Mouse (Mus musculus) small intestine, adult 2 months (tissue): ENCODE data around the gene Pdik1l. TPM values are rescaled to one million over a fixed set of nuclear protein-coding genes. Genes with fewer than 3 reads are reported as not detected.
A peak's percentile ranks its signal among the peaks of the same experiment; 100 is the strongest.
"Not testable (repeated sequence)": the region's sequence is repeated elsewhere in the genome, so short reads cannot be mapped to it uniquely, and the experiment has no call there.

Experiments
- H3K27ac ChIP-seq: fragments of 200-500 bp; 2 replicates; pipeline ENCODE4 v1.5.1; 2012; ENCODE audit warnings: low read depth, low read length, control low read depth, inconsistent platforms; ENCODE audit not compliant: insufficient read depth
- H3K27me3 ChIP-seq: fragments of 200-500 bp; 2 replicates; pipeline ENCODE4 v1.6.1; 2012; ENCODE audit warnings: mild to moderate bottlenecking, moderate library complexity, low read length, inconsistent platforms; ENCODE audit not compliant: control insufficient read depth, insufficient read depth
- H3K36me3 ChIP-seq: fragments of 200-500 bp; 2 replicates; pipeline ENCODE4 v1.6.1; 2012; ENCODE audit warnings: mild to moderate bottlenecking, low read length, control low read depth, inconsistent platforms; ENCODE audit not compliant: control insufficient read depth, insufficient read depth
- H3K4me1 ChIP-seq: fragments of 200-500 bp; 2 replicates; pipeline ENCODE4 v1.6.1; 2012; ENCODE audit warnings: low read length, inconsistent platforms, mixed read lengths; ENCODE audit not compliant: control insufficient read depth, insufficient read depth, insufficient read length
- H3K4me3 ChIP-seq: fragments of 200-500 bp; 2 replicates; pipeline ENCODE4 v1.5.1; 2012; ENCODE audit warnings: low read depth, mild to moderate bottlenecking, control low read depth, inconsistent platforms, low read length, moderate library complexity
- CTCF ChIP-seq: fragments of 200-500 bp; IDR thresholded peaks from 2 replicates; pipeline ENCODE4 v1.5.1; 2012; ENCODE audit warnings: low read depth, mild to moderate bottlenecking, control low read depth, inconsistent platforms, low read length, moderate library complexity, mixed read lengths; ENCODE audit not compliant: insufficient replicate concordance, insufficient read length; ENCODE audit errors: extremely low read depth
- POLR2A ChIP-seq: fragments of 200-500 bp; IDR thresholded peaks from 2 replicates; pipeline ENCODE4 v1.6.1; 2012; ENCODE audit warnings: low read depth, mild to moderate bottlenecking, control low read depth, inconsistent platforms, low read length, moderate library complexity
- WGBS: fragments of 180-500 bp; shearing (Covaris S2); methylation state at CpG from one replicate; pipeline ENCODE4 v1.1.7; 2018; 5-methylcytosine and 5-hydroxymethylcytosine counted together
- polyA plus RNA-seq: library from polyadenylated mRNA; depleted of rRNA; stranded (reverse); fragments of >200 nt; gene quantifications from 2 replicates; pipeline ENCODE4 v1.2.3, GENCODE M21; 2012

Pdik1l gene
- polyA plus RNA-seq, 1 experiment = 1.6 TPM

- Histone ChIP-seq H3K4me3 (no peak overlapping the region), H3K4me1 (no peaks in the 10 kb centered on the region), H3K27me3 (no peaks in the 10 kb centered on the region), H3K27ac (no peak overlapping the region), H3K36me3 (peaks cover 9% of the 10 kb centered on the region)
- WGBS = 3% methylated on average over 12 of the region's 13 CpGs
- no peak for TF ChIP-seq CTCF
- TF ChIP-seq POLR2A = no peak
Observed at GRCm38 (mm10) chr4:134272731-134273416, 14.8 kb downstream of the Pdik1l start.

DNA sequence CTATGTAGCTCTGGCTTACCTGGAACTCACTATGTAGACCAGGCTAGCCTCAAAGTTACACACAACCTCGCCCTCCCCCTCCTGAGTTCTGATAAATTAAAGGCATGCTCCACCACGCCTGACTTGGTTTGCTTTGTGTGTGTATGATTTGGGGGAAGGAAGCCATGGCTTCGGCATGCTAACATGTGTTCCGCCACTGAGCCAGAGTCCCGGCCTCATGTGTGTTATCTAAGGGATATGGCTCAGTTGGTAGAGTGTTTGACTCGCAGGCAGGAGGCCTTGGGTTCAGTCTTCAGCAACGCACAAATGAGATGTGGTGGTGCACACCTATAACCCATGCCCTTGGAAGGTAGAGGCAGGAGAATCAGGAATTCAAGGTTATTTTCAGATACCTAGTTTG lies 15.7 kb downstream of the Pdik1l start:
- WGBS = 85% methylated on average over 7 of the region's 7 CpGs
- H3K36me3 ChIP-seq = peaks cover 4% of the 10 kb centered on the region
- no peaks in the 10 kb centered on the region for H3K4me1 ChIP-seq
- TF ChIP-seq POLR2A = no peak
- no peaks in the 10 kb centered on the region for H3K27me3 ChIP-seq
- no peak overlapping the region for H3K27ac ChIP-seq
- H3K4me3 ChIP-seq = no peak overlapping the region

- not testable (repeated sequence) for H3K27me3 ChIP-seq, H3K27ac ChIP-seq, H3K4me1 ChIP-seq, H3K4me3 ChIP-seq, H3K36me3 ChIP-seq
Observed at GRCm38 (mm10) chr4:134269622-134270021, 18.1 kb downstream of the Pdik1l start.

- no peaks in the 10 kb centered on the region for H3K36me3 ChIP-seq
- no peaks in the 10 kb centered on the region for H3K27me3 ChIP-seq
- TF ChIP-seq CTCF = no peak
- TF ChIP-seq POLR2A = no peak
- no peak overlapping the region for H3K27ac ChIP-seq
- WGBS = 83% methylated on average over 19 of the region's 19 CpGs
- no peak overlapping the region for H3K4me3 ChIP-seq
- no peaks in the 10 kb centered on the region for H3K4me1 ChIP-seq
Observed at GRCm38 (mm10) chr4:134268102-134268655, 19.5 kb downstream of the Pdik1l start.

DNA sequence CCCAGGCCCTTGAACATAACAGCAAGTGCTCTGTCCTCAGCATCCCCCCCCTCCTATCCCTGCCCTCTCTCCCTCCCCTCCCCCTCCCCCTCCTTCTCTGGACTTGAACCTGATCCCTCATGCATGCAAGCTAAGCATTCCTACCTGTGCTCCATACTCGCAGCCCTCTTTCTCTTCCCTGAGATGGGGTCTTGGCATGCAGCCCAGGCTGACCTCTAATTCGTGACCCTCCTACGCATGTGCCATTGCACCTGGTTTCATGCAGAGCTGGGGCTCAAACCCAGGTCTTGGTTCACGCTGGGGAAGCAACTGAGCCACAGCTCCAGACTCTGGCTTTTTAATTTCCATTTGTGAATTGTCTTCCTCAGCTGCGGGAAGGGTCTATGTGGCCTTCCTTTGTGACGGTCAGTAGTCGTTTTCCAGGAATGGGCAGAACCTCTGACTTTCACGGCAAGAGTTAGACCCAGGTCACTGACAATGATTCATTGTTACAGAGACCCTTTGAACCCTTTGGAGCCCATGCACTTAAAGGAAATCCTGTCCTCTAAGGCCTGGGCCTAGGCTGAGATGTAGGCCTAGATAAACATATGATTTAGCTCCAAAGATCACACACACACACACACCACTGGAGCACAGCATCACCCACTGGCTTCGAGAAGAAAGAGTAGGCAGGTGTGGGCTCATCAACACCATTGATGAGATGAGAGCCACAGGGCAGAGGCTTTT lies 21.7 kb downstream of the Pdik1l start:
- Histone ChIP-seq H3K4me3 (peak overlapping the region; percentile 29; the same call in 1 of the 2 replicates), H3K36me3 (no peaks in the 10 kb centered on the region), H3K27me3 (no peaks in the 10 kb centered on the region), H3K27ac (no peak overlapping the region), H3K4me1 (no peaks in the 10 kb centered on the region)
- WGBS = 77% methylated on average over 9 of the region's 9 CpGs
- TF ChIP-seq POLR2A (no peak), CTCF (no peak)

DNA sequence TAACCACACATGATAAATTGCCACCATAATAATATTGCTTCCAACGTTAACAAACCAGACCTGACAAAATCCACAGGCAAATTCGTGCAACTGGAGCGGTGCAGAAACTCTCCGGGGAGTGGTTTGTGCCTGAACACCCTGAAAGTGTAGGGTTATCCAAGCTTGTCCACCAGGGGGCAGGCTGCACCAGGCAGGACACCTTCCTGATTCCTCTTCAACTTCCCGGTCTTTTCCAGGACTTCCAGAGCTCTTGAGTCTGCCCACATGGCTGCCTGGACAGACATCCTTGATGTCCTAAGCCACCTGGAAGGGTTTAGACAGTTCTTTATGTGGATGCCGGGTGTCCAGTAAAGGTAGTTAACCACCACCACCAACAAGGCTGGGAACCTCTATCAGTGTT lies 24.5 kb downstream of the Pdik1l start:
- H3K27ac ChIP-seq = no peak overlapping the region
- TF ChIP-seq CTCF (peak; percentile 92), POLR2A (no peak)
- no peaks in the 10 kb centered on the region for H3K36me3 ChIP-seq
- no peaks in the 10 kb centered on the region for H3K4me1 ChIP-seq
- no peak overlapping the region for H3K4me3 ChIP-seq
- H3K27me3 ChIP-seq = no peaks in the 10 kb centered on the region
- WGBS = 21% methylated on average over 6 of the region's 6 CpGs

DNA sequence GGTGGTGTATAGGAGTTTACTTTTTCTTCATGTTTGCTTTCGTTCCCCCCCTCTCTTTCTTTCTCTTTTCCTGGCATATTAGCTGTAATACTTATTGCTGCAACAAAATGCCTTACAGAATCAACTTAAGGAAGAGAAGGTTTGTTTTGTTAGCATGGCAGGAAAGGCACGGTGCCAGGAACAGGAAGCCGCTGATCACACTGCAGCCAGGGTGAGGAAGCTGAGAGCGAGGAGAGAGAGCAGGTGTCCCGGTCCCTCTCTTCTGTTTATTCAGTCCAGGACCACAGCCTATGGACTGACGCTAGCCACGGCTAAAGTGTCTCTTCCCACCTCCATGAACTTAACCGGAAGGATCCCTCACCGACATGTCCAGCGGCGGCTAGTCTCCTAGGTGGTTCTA lies 29.3 kb downstream of the Pdik1l start:
- WGBS = 40% methylated on average over 11 of the region's 11 CpGs
- peaks cover 7% of the 10 kb centered on the region for H3K27me3 ChIP-seq
- TF ChIP-seq POLR2A = no peak
- no peak for TF ChIP-seq CTCF
- H3K36me3 ChIP-seq = no peaks in the 10 kb centered on the region
- H3K27ac ChIP-seq = no peak overlapping the region
- H3K4me3 ChIP-seq = no peak overlapping the region
- no peaks in the 10 kb centered on the region for H3K4me1 ChIP-seq
